Mouse (Mus musculus): Measurements from ENCODE around the gene Psmd5. TPM values are rescaled to one million over a fixed set of nuclear protein-coding genes. Genes with fewer than 3 reads are reported as not detected.

Psmd5 gene
- polyA plus RNA-seq, 1 experiment from 2014 or later, result 157 TPM

DNA sequence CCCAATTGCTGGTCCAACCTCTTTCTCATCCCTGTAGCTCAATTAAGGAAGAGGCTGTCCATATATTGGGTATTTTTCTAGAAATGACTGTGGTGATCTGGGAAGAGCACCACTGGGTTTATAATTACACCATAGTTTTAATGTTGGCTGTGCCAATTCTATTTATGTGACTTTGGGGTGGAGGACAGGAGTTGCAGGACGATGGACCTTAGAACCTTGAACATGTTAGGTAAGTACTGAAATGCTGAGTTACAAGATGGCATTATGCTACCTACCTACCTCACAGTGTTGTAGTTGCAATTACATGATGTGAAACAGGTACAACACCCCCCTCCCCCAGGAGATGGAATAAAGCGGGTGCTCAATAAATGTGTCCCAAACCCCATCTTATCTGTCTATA is 8.0 kb upstream of the Psmd5 start:
- Histone ChIP-seq H3K4me2 (replicated peaks; ENCODE audit: low read depth, low read length) (no peak overlapping the region), H3K36me3 (ENCODE audit: control insufficient read depth, insufficient read depth, low read length) (no peaks in the 10 kb centered on the region), H3K4me1 (ENCODE audit: control insufficient read depth, insufficient read depth, low read length) (no peaks in the 10 kb centered on the region), H3K27me3 (ENCODE audit: control insufficient read depth, insufficient read depth, low read length) (no peaks in the 10 kb centered on the region), H3K9me3 (ENCODE audit: control insufficient read depth, low read length) (no peaks in the 10 kb centered on the region), H3K27ac (ENCODE audit: low read depth, low read length) (no peak overlapping the region), H3K9ac (ENCODE audit: low read depth, low read length) (no peak overlapping the region), H3K4me3 (ENCODE audit: low read length) (no peak overlapping the region)
- ATAC-seq (ENCODE audit: low FRiP score, low TSS enrichment), result no peak
- WGBS, result 45% methylated on average over 2 of the region's 2 CpGs

DNA sequence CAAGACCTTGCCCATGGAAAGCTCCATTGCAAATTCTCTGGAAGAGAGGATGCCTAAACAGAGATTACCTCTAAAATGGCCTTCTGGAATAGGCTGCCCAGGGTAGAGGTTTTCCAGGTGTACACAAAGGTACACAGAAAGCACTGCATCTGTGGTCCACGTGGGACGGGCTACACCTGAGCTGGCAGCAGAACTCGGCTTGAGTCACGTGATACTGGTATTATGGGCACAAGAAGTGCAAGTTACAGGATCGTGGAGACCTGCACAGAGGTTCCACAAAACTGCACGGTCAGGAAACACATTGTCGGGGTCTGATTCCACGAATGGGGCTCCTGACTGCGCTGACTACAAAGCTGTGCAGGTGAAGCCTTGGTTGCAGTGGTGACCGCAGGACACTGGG is 5.3 kb upstream of the Psmd5 start:
- no peaks in the 10 kb centered on the region for H3K36me3 ChIP-seq (ENCODE audit: control insufficient read depth, insufficient read depth, low read length)
- no peak for ATAC-seq (ENCODE audit: low FRiP score, low TSS enrichment)
- H3K4me3 ChIP-seq (ENCODE audit: low read length), result no peak overlapping the region
- 87% methylated on average over 10 of the region's 10 CpGs for WGBS
- H3K27ac ChIP-seq (ENCODE audit: low read depth, low read length), result no peak overlapping the region
- no peak overlapping the region for H3K9ac ChIP-seq (ENCODE audit: low read depth, low read length)
- H3K27me3 ChIP-seq (ENCODE audit: control insufficient read depth, insufficient read depth, low read length), result no peaks in the 10 kb centered on the region
- no peaks in the 10 kb centered on the region for H3K4me1 ChIP-seq (ENCODE audit: control insufficient read depth, insufficient read depth, low read length)
- no peaks in the 10 kb centered on the region for H3K9me3 ChIP-seq (ENCODE audit: control insufficient read depth, low read length)
- no peak overlapping the region for H3K4me2 ChIP-seq (replicated peaks; ENCODE audit: low read depth, low read length)

DNA sequence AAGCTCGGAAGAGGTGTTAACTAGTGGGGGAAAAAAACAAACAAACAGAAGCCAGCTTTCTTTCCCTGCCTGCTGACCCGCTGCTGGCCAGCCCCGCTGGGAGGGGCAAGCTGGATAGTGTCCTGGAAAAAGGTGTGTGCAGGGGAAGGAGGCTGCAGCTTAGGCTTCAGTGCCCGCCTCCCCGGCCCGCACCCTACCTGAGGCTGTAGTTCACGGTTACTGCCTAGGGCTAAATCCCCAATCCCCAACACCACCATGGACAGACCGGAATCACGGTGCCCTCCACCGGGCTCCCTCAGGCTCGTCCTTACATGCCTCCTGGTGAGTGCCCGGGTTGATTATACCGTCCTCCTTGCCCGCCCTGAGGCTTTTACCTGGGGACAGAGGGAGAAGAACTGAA is 497 bp downstream of the Psmd5 start, which contains the start of gene Cutal:
Gene Cutal (plus strand): TSS at position 126 of the 400 bp plus-strand sequence.
- Histone ChIP-seq H3K36me3 (ENCODE audit: control insufficient read depth, insufficient read depth, low read length) (no peaks in the 10 kb centered on the region), H3K4me2 (replicated peaks; ENCODE audit: low read depth, low read length) (peak within 1 kb of the TSS; percentile 51), H3K4me1 (ENCODE audit: control insufficient read depth, insufficient read depth, low read length) (peaks cover 11% of the 10 kb centered on the region), H3K4me3 (ENCODE audit: low read length) (peak within 1 kb of the TSS; percentile 37), H3K27me3 (ENCODE audit: control insufficient read depth, insufficient read depth, low read length) (no peaks in the 10 kb centered on the region; the same call in 1 of the 2 replicates), H3K9me3 (ENCODE audit: control insufficient read depth, low read length) (no peaks in the 10 kb centered on the region), H3K9ac (ENCODE audit: low read depth, low read length) (peak within 1 kb of the TSS; percentile 52), H3K27ac (ENCODE audit: low read depth, low read length) (peak within 1 kb of the TSS; percentile 24; the same call in 1 of the 2 replicates)
- 2% methylated on average over 14 of the region's 14 CpGs for WGBS
- no peak for ATAC-seq (ENCODE audit: low FRiP score, low TSS enrichment)

DNA sequence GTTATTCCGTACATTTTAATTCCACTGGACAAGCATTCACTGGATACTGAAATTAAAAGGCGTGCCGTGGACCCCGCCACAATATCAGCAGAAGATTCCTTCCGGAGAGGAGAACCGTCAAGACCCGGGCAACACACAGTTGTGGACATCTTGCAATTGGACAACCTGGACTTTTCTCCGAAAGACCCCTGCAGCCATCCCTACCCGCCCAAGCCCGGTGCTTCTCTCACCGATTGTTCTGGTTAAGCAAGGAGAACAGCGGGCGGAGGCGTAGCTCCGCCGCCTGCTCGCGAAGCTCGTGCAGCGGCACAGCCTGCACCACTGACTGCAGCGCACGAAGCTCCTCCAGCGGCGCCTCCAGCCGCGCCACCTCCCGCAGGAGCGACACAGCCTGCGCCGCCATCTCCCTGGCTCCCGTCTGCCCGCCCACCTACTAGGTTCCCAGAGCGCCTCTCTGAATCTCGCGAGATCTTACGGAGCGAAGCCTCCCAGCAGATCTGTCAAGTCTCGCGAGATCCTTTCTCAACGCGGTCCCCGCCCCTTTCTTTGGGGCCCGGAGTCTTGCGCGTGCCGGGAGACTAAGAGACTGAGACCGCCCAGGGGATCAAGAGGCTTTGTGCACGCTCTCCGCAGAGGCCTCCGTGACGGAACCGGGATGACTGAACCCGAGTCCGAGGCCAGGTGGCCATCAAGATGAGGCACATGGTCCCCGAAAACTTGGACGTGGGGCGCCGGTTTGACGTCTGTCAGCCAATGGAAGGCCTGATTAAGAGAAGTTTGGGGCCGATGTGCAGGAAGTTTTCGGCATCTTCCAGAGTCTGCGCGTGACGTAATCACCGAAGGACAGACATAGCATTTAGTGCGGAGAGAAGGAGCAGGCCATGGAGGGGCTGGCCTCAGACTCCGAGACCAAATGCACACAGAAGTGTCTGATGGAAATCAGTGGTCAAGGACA is 4.0 kb downstream of the Psmd5 start:
- Histone ChIP-seq H3K36me3 (ENCODE audit: control insufficient read depth, insufficient read depth, low read length) (peaks cover 9% of the 10 kb centered on the region), H3K4me3 (ENCODE audit: low read length) (peak overlapping the region; percentile 93), H3K9ac (ENCODE audit: low read depth, low read length) (peak overlapping the region; percentile 94), H3K27ac (ENCODE audit: low read depth, low read length) (peak overlapping the region; percentile 76), H3K4me2 (replicated peaks; ENCODE audit: low read depth, low read length) (peak overlapping the region; percentile 74), H3K27me3 (ENCODE audit: control insufficient read depth, insufficient read depth, low read length) (no peaks in the 10 kb centered on the region; the same call in 1 of the 2 replicates), H3K4me1 (ENCODE audit: control insufficient read depth, insufficient read depth, low read length) (peaks cover 12% of the 10 kb centered on the region), H3K9me3 (ENCODE audit: control insufficient read depth, low read length) (no peaks in the 10 kb centered on the region)
- ATAC-seq (ENCODE audit: low FRiP score, low TSS enrichment), result peak; percentile 96
- WGBS, result under 1% methylated on average over 67 of the region's 67 CpGs

DNA sequence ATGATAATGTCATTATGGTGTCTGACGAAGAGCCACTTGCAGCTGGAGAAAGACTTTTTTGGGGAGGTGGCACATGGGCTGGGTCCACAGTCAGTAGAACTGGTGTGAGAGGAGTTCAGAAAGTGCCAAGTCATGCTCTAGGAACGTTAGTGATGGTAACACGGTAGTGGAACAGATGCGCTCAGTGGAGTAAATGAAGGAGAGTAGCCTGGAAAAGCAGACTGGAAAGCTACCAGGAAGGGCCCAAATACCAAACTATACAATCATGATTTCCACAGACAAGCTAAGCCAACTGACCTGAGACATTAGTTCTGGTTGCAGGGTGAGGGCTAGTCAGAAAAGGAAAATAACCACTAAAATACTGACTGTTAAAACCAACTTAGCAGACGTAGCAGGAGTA is 5.1 kb downstream of the Psmd5 start:
- H3K27ac ChIP-seq (ENCODE audit: low read depth, low read length), result no peak overlapping the region
- whole genome bisulfite sequencing, result 29% methylated on average over 5 of the region's 5 CpGs
- H3K9ac ChIP-seq (ENCODE audit: low read depth, low read length), result peak overlapping the region; percentile 94
- H3K4me3 ChIP-seq (ENCODE audit: low read length), result peak overlapping the region; percentile 93
- ATAC-seq (ENCODE audit: low FRiP score, low TSS enrichment), result no peak
- no peaks in the 10 kb centered on the region for H3K9me3 ChIP-seq (ENCODE audit: control insufficient read depth, low read length)
- no peaks in the 10 kb centered on the region; the same call in 1 of the 2 replicates for H3K27me3 ChIP-seq (ENCODE audit: control insufficient read depth, insufficient read depth, low read length)
- H3K4me2 ChIP-seq (replicated peaks; ENCODE audit: low read depth, low read length), result peak overlapping the region; percentile 62
- peaks cover 12% of the 10 kb centered on the region for H3K4me1 ChIP-seq (ENCODE audit: control insufficient read depth, insufficient read depth, low read length)
- H3K36me3 ChIP-seq (ENCODE audit: control insufficient read depth, insufficient read depth, low read length), result peaks cover 20% of the 10 kb centered on the region

DNA sequence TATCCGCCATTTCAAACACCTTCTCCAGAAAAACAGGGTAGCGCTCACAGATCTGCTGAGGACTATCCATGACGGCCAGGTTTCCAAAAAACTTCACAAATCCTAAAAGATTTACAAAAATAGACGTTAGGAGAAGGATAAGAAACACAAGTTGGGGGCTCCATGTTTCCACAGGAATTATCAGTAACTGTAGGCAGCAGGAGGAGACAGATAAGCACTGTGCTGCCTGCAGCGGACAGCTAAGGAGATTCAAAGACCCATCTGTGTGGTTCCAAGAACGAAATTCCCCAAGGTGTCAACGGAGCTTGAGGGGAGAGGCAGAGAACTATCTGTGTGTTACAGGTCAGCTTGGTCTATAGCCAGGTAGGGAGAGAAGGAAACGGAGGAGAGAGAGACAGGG is 17.0 kb downstream of the Psmd5 start:
- H3K4me1 ChIP-seq (ENCODE audit: control insufficient read depth, insufficient read depth, low read length), result no peaks in the 10 kb centered on the region
- no peak for ATAC-seq (ENCODE audit: low FRiP score, low TSS enrichment)
- H3K4me2 ChIP-seq (replicated peaks; ENCODE audit: low read depth, low read length), result no peak overlapping the region
- H3K9ac ChIP-seq (ENCODE audit: low read depth, low read length), result no peak overlapping the region
- H3K36me3 ChIP-seq (ENCODE audit: control insufficient read depth, insufficient read depth, low read length), result peaks cover 88% of the 10 kb centered on the region
- no peak overlapping the region for H3K27ac ChIP-seq (ENCODE audit: low read depth, low read length)
- 94% methylated on average over 8 of the region's 8 CpGs for WGBS
- H3K27me3 ChIP-seq (ENCODE audit: control insufficient read depth, insufficient read depth, low read length), result no peaks in the 10 kb centered on the region
- H3K9me3 ChIP-seq (ENCODE audit: control insufficient read depth, low read length), result no peaks in the 10 kb centered on the region
- H3K4me3 ChIP-seq (ENCODE audit: low read length), result no peak overlapping the region

DNA sequence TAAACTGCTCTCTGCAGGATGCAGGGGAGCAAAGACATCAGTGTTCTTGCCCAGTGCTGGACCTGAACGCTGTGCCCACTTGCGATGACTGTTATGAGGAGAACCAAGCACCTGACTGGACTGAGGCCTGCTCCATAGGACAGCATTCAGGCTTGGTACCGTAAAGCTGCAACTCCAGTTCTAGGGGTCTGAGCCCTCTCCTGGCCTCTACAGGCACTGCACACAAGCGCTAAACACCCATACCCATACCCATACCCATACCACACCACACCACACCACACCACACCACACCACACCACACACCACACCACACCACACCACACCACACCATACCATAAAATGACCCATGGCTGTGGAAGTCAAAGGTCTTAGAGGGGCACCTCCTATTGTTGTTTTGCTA is 19.5 kb downstream of the Psmd5 start:
- 97% methylated on average over 4 of the region's 4 CpGs for WGBS
- Histone ChIP-seq H3K9ac (ENCODE audit: low read depth, low read length) (no peak overlapping the region), H3K27ac (ENCODE audit: low read depth, low read length) (no peak overlapping the region), H3K27me3 (ENCODE audit: control insufficient read depth, insufficient read depth, low read length) (no peaks in the 10 kb centered on the region), H3K4me2 (replicated peaks; ENCODE audit: low read depth, low read length) (no peak overlapping the region), H3K4me3 (ENCODE audit: low read length) (no peak overlapping the region), H3K36me3 (ENCODE audit: control insufficient read depth, insufficient read depth, low read length) (peaks cover 95% of the 10 kb centered on the region), H3K4me1 (ENCODE audit: control insufficient read depth, insufficient read depth, low read length) (no peaks in the 10 kb centered on the region), H3K9me3 (ENCODE audit: control insufficient read depth, low read length) (no peaks in the 10 kb centered on the region)
- no peak for ATAC-seq (ENCODE audit: low FRiP score, low TSS enrichment)

DNA sequence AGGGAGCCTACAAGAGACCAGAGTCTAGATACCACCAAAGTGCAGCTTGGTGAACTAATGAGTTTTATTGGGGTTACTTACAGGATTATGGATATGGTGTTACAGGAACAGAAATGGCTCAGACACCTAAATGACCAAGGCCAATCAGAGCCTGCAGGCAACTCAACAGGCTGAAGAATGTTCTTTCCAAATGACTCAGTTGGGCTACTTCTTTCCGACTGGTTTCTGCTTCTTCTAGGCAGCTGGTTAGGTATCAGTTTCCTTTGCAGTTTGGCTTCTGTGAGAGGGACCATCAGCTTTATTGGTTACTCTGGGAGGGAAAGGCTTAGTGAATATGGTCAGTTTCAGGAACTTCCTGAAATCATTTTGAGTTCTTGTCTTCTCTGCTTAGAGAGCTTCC is 27.1 kb downstream of the Psmd5 start:
- Histone ChIP-seq H3K27me3 (ENCODE audit: control insufficient read depth, insufficient read depth, low read length) (no peaks in the 10 kb centered on the region), H3K9me3 (ENCODE audit: control insufficient read depth, low read length) (no peaks in the 10 kb centered on the region), H3K4me3 (ENCODE audit: low read length) (no peak overlapping the region), H3K4me2 (replicated peaks; ENCODE audit: low read depth, low read length) (no peak overlapping the region), H3K9ac (ENCODE audit: low read depth, low read length) (no peak overlapping the region), H3K27ac (ENCODE audit: low read depth, low read length) (no peak overlapping the region), H3K4me1 (ENCODE audit: control insufficient read depth, insufficient read depth, low read length) (no peaks in the 10 kb centered on the region), H3K36me3 (ENCODE audit: control insufficient read depth, insufficient read depth, low read length) (peaks cover 23% of the 10 kb centered on the region)
- 67% methylated on average over 1 of the region's 1 CpGs for WGBS
- no peak for ATAC-seq (ENCODE audit: low FRiP score, low TSS enrichment)

DNA sequence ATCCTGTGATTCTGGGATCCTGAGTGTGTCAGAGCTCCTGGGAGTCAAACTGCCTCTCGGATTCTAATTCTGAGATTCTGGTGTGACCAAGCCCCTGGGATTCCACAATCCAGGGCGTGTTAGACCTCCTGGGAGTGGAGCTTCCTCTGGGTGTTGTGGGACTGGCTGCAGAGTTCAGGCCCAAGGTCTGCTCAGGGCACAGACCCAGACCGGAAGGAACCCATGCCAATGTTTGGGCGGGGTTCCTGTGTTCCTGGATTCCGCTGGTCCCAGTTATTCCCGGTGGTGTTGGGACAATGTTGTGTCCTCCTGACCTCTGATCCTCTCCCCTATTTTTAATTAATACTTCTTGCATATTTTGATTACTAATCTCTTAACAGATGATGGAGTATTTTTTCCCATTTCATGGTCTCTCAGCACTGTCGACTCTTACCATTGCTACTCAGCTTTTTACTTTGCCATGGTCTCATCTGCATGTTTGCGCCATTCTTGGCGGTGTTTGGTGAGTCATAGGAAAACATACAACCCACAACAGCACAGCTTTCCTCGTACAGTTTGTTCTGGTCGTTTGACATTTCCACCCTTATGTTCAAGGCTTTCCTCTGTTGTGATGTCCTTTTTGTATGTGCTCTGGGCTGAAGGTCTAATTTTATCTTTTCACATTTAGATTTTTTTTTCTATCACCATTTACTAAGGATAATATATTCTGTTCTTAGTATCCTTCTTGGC is 31.4 kb downstream of the Psmd5 start:
- no peak overlapping the region for H3K27ac ChIP-seq (ENCODE audit: low read depth, low read length)
- no peak overlapping the region for H3K4me2 ChIP-seq (replicated peaks; ENCODE audit: low read depth, low read length)
- ATAC-seq (ENCODE audit: low FRiP score, low TSS enrichment), result no peak
- H3K9me3 ChIP-seq (ENCODE audit: control insufficient read depth, low read length), result no peaks in the 10 kb centered on the region
- H3K36me3 ChIP-seq (ENCODE audit: control insufficient read depth, insufficient read depth, low read length), result no peaks in the 10 kb centered on the region
- H3K4me1 ChIP-seq (ENCODE audit: control insufficient read depth, insufficient read depth, low read length), result no peaks in the 10 kb centered on the region
- H3K4me3 ChIP-seq (ENCODE audit: low read length), result no peak overlapping the region
- H3K9ac ChIP-seq (ENCODE audit: low read depth, low read length), result no peak overlapping the region
- no peaks in the 10 kb centered on the region for H3K27me3 ChIP-seq (ENCODE audit: control insufficient read depth, insufficient read depth, low read length)
- WGBS, result 83% methylated on average over 11 of the region's 11 CpGs

Measured in kidney, embryonic 14.5 days (tissue).